Mouse (Mus musculus): ENCODE measurements around the gene Dsn1. TPM values are rescaled to one million over a fixed set of nuclear protein-coding genes. Genes with fewer than 3 reads are reported as not detected.

Dsn1 gene
- polyA plus RNA-seq, 1 experiment from 2014 or later, result 36.5 TPM

DNA sequence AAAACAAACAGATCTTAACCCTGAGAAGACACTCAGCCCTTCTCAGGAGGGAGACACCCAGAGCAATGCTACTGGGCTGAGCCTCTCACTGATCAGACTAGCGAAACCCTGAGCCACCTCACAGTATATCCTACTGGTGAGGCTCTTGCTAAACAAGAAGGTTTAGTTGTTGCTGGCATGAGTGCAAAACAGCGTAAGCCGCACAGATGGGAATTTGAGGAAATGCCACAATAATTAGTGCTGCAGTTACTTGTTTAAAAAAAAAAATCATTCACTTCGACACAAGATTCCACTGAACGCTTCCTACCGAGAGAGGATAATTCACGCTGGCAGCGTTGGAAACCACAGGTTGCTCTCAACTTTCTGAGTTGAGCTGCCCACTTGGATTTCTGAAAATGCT is 36.6 kb upstream of the Dsn1 start:
- no peaks in the 10 kb centered on the region for H3K27me3 ChIP-seq
- H3K4me1 ChIP-seq, result peaks cover 3% of the 10 kb centered on the region
- H3K36me3 ChIP-seq, result peaks cover 67% of the 10 kb centered on the region
- H3K9ac ChIP-seq, result no peak overlapping the region
- no peak overlapping the region for H3K27ac ChIP-seq
- H3K9me3 ChIP-seq (replicated peaks), result peaks cover 5% of the 10 kb centered on the region; the same call in 1 of the 2 replicates
- 92% methylated on average over 8 of the region's 8 CpGs for WGBS
- no peak overlapping the region for H3K4me2 ChIP-seq (replicated peaks)
- ATAC-seq (ENCODE audit: low FRiP score), result no peak
- no peak overlapping the region for H3K4me3 ChIP-seq

DNA sequence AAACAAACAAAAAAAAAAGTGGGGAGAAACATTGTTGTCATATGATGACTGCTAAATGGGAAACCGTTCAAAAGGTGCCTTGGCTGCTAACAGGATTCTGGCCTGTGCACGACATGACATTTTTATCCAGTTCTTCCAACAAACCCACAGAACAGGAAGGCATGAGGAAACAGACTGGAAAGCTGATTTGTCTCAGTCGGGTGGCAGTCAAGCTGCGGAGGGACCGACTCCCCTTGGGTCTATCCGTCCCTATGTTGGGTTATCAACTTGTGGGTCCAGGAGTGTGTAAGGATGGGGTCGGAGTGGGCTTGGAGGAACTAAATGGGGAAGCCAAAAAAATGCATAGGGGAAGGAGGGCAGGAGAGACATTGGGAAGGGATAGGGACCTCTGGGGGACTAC is 34.5 kb upstream of the Dsn1 start:
- no peak for ATAC-seq (ENCODE audit: low FRiP score)
- Histone ChIP-seq H3K4me2 (replicated peaks) (no peak overlapping the region), H3K27ac (no peak overlapping the region), H3K27me3 (no peaks in the 10 kb centered on the region), H3K4me3 (no peak overlapping the region), H3K9ac (no peak overlapping the region), H3K9me3 (replicated peaks) (peaks cover 5% of the 10 kb centered on the region; the same call in 1 of the 2 replicates), H3K36me3 (peaks cover 79% of the 10 kb centered on the region), H3K4me1 (no peaks in the 10 kb centered on the region)
- WGBS, result 93% methylated on average over 7 of the region's 7 CpGs

DNA sequence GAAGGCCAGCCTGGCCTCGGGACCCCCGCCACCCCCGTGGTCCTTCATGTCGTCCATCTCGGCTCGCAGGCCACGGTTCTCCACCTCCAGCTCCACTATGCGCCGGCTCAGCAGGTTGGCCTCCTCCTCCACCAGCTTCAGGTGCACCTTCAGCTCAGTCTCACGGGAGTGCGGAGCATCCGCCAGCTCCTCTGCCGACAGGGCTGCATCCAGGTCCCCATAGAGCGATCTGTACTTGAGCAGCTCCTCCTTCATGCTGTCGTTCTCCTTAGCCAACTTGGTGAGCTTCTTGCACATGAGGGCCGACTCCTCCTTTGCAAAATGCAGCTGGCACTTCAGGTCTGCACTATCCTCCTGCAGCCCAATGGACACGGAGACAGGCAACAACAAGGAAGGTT is 33.7 kb upstream of the Dsn1 start:
- no peaks in the 10 kb centered on the region for H3K4me1 ChIP-seq
- H3K9ac ChIP-seq, result no peak overlapping the region
- no peak overlapping the region for H3K27ac ChIP-seq
- H3K4me3 ChIP-seq, result no peak overlapping the region
- H3K9me3 ChIP-seq (replicated peaks), result peaks cover 5% of the 10 kb centered on the region; the same call in 1 of the 2 replicates
- ATAC-seq (ENCODE audit: low FRiP score), result 0 out of 2 replicates have a peak, but pooled peaks have one; percentile 8
- H3K36me3 ChIP-seq, result peaks cover 78% of the 10 kb centered on the region
- 84% methylated on average over 17 of the region's 17 CpGs for WGBS
- H3K4me2 ChIP-seq (replicated peaks), result no peak overlapping the region
- no peaks in the 10 kb centered on the region for H3K27me3 ChIP-seq

DNA sequence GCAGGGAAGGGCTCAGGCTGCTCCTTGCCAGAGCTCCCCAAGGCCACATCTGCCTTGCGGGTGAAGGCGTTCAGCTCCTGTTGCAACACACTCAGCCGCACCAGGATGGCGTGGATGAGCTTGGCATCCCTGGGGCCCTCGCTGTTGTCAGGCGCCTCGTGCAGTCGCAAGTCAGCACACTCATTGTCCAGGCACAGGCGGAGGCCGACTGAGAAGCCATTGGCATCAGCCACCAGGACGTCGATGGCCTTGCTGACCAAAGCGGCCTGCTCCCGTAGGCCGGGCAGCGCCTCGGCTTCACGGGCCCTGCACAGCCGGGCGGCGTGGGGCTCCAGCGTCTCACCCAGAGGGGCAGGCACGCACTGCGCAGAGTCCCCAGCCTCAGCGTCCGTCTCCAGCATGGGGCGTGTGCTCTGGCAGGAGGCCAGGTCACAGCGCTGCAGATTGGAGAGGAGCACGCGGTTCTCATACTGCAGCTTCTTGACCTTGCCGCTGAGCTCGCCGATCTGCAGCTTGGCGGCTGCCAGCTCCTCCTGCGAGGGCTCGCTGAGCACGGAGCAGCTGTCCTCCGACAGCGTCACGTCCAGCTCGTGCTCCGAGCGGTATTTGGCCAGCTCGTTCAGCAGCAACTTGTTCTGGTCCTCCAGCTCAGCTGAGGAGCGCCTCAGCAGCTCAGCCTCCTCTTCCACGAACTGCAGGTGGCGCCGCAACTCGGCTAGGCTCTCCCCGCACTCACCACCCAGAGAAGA is 33.1 kb upstream of the Dsn1 start:
- ATAC-seq (ENCODE audit: low FRiP score), result peak; percentile 52; the same call in 1 of the 2 replicates

DNA sequence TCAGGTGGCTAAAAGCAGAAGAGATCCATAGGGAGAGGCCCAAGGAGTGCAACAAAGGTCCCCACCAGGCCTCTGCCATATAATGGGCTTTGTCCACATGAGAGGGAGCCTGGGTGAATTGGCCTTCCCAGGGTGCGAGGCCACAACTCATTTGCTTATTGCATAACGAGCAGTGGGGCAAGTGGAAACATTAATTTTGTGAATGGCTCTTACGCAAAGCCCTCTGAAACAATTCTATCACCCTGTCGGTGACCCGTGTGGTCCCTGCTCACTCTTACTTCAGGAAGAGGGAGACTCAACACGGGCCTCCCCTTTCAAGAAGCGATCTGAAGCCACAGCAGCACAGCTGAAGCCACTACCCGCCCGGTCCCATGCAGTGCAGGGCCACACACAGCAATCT is 30.3 kb upstream of the Dsn1 start:
- H3K36me3 ChIP-seq, result peaks cover 86% of the 10 kb centered on the region
- no peaks in the 10 kb centered on the region for H3K9me3 ChIP-seq (replicated peaks)
- H3K27me3 ChIP-seq, result no peaks in the 10 kb centered on the region
- no peak overlapping the region for H3K27ac ChIP-seq
- H3K9ac ChIP-seq, result no peak overlapping the region
- no peak for ATAC-seq (ENCODE audit: low FRiP score)
- 84% methylated on average over 9 of the region's 9 CpGs for WGBS
- H3K4me3 ChIP-seq, result no peak overlapping the region
- no peaks in the 10 kb centered on the region for H3K4me1 ChIP-seq
- no peak overlapping the region for H3K4me2 ChIP-seq (replicated peaks)

More for the DNA sequence above, 33.1 kb upstream of the Dsn1 start:
- H3K9ac ChIP-seq, result no peak overlapping the region
- H3K9me3 ChIP-seq (replicated peaks), result peaks cover 5% of the 10 kb centered on the region; the same call in 1 of the 2 replicates
- 88% methylated on average over 47 of the region's 50 CpGs for WGBS
- no peak overlapping the region for H3K4me2 ChIP-seq (replicated peaks)
- peaks cover 78% of the 10 kb centered on the region for H3K36me3 ChIP-seq
- H3K4me3 ChIP-seq, result no peak overlapping the region
- H3K27ac ChIP-seq, result no peak overlapping the region
- H3K27me3 ChIP-seq, result no peaks in the 10 kb centered on the region
- H3K4me1 ChIP-seq, result no peaks in the 10 kb centered on the region

DNA sequence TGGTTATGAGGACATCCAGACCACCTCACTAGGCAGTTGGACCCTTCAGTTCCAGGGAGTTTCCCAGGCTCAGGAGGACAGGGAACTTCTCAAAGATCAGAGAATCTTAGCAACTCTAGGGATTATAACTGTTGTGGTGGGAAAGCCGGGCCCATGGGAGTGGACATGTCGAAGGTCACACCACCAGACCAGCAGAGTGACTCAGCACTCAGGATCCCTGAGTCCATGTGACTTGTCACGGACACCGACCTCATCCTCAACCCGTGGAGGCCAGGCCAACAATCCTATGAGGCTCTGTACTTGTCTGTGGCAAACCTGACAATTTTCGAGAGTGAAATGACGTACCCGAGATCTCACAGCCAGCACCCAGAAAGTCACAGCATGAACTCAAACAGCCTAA is 29.4 kb upstream of the Dsn1 start:
- Histone ChIP-seq H3K36me3 (peaks cover 88% of the 10 kb centered on the region), H3K27me3 (no peaks in the 10 kb centered on the region), H3K4me1 (0 out of 2 replicates have a peak, but pooled peaks cover 2% of the 10 kb centered on the region), H3K27ac (no peak overlapping the region), H3K4me2 (replicated peaks) (no peak overlapping the region), H3K4me3 (no peak overlapping the region), H3K9ac (no peak overlapping the region), H3K9me3 (replicated peaks) (no peaks in the 10 kb centered on the region)
- no peak for ATAC-seq (ENCODE audit: low FRiP score)
- 91% methylated on average over 8 of the region's 8 CpGs for WGBS

DNA sequence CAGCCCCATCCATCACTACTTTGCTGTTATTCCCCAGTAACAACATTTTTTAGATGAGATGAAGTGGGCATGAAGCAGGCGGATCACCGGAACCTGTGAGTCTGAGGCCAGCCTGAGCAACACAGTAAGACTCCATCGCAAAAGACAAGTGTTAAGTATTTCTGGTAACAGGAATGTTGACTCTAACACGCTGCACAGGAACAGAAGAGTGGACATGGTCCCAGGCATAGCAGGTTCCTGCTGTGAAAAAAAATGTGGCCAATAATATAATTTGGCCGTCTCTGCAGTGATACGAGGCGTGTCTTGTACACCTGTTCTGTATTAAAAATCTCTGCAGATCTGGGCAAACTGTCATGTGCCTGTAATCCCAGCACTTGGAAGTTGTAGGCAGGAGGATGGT is 28.4 kb upstream of the Dsn1 start:
- Histone ChIP-seq H3K4me1 (0 out of 2 replicates have a peak, but pooled peaks cover 2% of the 10 kb centered on the region), H3K27me3 (no peaks in the 10 kb centered on the region), H3K9me3 (replicated peaks) (no peaks in the 10 kb centered on the region), H3K9ac (no peak overlapping the region), H3K4me3 (no peak overlapping the region), H3K36me3 (peaks cover 88% of the 10 kb centered on the region), H3K4me2 (replicated peaks) (no peak overlapping the region), H3K27ac (no peak overlapping the region)
- no peak for ATAC-seq (ENCODE audit: low FRiP score)
- WGBS, result 92% methylated on average over 7 of the region's 7 CpGs

DNA sequence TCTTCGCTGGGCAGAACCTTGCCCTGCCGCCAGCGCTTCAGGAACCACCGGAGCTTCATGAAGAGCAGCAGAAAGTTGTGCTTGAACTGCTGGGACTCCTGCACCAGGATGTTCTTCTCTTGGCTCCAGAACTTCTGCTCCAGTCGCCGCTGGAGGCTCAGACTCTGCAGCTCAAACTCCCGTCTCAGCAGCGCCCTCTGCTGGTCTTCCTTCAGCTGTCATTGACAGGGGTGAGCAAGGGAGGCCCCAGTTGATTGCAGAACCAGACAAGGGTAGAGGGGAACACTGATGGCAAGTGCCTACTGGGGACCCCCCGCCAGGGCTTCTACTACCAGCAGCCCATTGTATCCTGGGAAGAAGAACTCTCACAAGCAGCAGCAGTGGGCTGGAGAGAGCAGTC is 23.9 kb upstream of the Dsn1 start:
- WGBS, result 44% methylated on average over 9 of the region's 9 CpGs

DNA sequence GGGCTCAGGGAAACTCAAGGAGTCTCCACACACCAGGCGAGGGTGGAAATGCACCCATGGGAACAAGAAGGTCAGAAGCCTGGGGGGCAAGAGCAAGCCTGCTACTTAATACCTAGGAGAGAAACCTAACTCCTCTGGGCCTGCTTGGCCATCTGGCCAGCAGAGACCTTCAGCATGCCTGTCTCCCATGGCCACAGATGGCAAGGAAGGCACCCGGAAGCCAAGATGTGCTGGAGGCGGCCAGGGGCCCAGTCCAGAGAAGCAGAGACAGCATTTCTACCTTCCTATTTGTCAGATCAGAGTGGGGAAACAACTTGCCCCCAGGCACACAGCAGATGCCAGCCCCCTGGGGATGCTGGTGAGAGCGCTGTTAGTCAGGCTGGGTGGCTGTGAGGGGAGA is 21.3 kb upstream of the Dsn1 start:
- Histone ChIP-seq H3K27me3 (no peaks in the 10 kb centered on the region), H3K27ac (no peak overlapping the region), H3K4me1 (0 out of 2 replicates have a peak, but pooled peaks cover 2% of the 10 kb centered on the region), H3K9me3 (replicated peaks) (peaks cover 8% of the 10 kb centered on the region; the same call in 1 of the 2 replicates), H3K9ac (no peak overlapping the region), H3K36me3 (peaks cover 98% of the 10 kb centered on the region), H3K4me3 (no peak overlapping the region), H3K4me2 (replicated peaks) (no peak overlapping the region)
- 93% methylated on average over 4 of the region's 4 CpGs for WGBS
- no peak for ATAC-seq (ENCODE audit: low FRiP score)

More for the DNA sequence above, 23.9 kb upstream of the Dsn1 start:
- Histone ChIP-seq H3K36me3 (peaks cover 92% of the 10 kb centered on the region), H3K9me3 (replicated peaks) (no peaks in the 10 kb centered on the region), H3K4me3 (no peak overlapping the region), H3K4me2 (replicated peaks) (no peak overlapping the region), H3K9ac (no peak overlapping the region), H3K4me1 (0 out of 2 replicates have a peak, but pooled peaks cover 2% of the 10 kb centered on the region), H3K27me3 (no peaks in the 10 kb centered on the region), H3K27ac (no peak overlapping the region)
- ATAC-seq (ENCODE audit: low FRiP score), result peak; percentile 72; the same call in 1 of the 2 replicates

DNA sequence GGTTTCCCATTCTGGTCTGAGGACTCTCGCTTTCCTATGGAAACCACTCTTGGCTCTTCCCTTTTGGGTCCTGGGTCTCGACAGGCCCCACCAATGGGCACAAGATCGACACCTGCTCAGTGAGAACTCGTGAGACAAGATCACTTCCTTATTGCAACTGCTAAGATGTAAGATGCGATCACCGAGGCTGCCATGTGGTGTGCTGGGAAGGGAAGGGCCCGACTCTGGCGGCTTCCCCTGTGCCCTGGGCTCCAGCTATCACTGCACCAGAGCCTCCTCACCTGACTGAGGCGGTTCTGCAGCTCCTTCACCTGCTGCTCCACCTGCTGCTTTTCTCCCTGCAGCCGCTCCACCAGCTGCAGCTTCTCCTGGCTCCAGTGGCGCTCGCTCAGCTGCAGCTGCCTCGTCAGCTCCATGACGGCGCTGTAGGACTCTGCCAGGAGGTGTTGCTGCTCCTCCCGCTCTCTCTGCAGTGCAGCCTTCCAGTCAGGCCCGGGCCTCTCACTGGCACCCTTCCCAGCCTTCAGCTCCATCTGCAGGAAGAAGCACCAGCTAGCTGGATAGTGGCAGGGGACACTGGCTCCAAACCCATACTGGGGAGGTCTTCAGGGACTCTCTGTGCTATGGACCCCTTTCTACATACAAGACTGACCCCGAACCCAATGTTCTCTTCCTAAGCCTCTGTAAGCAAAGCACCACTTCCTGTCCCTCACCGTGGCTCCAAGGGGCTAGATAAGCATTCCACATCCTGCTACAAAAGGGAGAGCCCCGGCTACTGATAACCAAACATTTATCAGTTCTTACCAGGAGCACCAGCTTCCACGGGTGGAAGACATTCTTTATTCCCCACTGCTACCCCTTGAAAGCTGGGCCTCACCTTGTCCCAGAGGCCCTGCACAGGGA is 20.4 kb upstream of the Dsn1 start:
- Histone ChIP-seq H3K4me3 (no peak overlapping the region), H3K9ac (no peak overlapping the region), H3K9me3 (replicated peaks) (peaks cover 8% of the 10 kb centered on the region; the same call in 1 of the 2 replicates), H3K36me3 (peaks cover 98% of the 10 kb centered on the region), H3K4me1 (0 out of 2 replicates have a peak, but pooled peaks cover 2% of the 10 kb centered on the region), H3K27me3 (no peaks in the 10 kb centered on the region), H3K4me2 (replicated peaks) (no peak overlapping the region), H3K27ac (no peak overlapping the region)
- ATAC-seq (ENCODE audit: low FRiP score), result no peak
- 94% methylated on average over 21 of the region's 21 CpGs for WGBS

DNA sequence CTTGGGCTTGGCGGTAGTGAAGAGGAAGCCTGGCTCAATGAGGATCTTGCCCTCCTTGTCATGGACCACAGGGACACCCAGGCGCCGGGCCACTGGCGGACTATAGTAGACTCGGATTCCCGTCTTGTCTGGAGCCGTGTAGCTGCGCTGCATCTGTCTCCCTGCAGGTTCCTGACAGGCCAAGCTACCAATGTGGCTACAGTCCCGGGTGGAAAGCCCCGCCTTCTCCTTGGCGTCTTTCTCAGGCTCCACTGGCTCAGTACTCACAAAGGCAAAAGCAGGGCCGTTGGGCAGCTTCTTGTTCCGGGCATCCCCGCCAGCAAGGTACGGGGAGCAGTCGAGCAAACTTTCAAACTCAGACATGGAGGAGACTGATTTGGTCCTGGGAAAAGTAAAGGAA is 14.2 kb upstream of the Dsn1 start:
- H3K27me3 ChIP-seq, result no peaks in the 10 kb centered on the region
- 94% methylated on average over 16 of the region's 16 CpGs for WGBS
- H3K9me3 ChIP-seq (replicated peaks), result peaks cover 8% of the 10 kb centered on the region; the same call in 1 of the 2 replicates
- no peak overlapping the region for H3K4me3 ChIP-seq
- ATAC-seq (ENCODE audit: low FRiP score), result no peak
- H3K9ac ChIP-seq, result no peak overlapping the region
- no peak overlapping the region for H3K4me2 ChIP-seq (replicated peaks)
- H3K36me3 ChIP-seq, result peaks cover 100% of the 10 kb centered on the region
- H3K4me1 ChIP-seq, result no peaks in the 10 kb centered on the region
- H3K27ac ChIP-seq, result no peak overlapping the region

DNA sequence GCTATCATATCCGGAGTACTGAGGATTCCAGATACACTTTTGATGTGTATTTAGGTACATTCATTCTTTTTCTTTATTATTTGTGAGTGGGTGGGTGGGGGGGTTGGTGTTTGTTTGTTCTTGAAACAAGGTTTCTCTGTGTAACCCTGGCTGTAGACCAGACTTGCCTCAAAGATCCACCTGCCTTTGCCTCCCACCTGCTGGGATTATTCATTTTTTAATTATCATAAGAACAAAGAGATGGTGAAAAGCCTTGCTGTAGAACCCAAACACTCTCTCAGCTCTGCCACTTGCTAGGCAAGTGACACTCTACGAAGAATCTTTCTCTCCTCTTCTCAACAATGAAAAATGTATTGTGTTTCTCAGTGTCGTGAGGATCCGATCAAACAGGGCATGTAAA is 12.3 kb upstream of the Dsn1 start:
- Histone ChIP-seq H3K27me3 (no peaks in the 10 kb centered on the region), H3K27ac (no peak overlapping the region), H3K4me1 (no peaks in the 10 kb centered on the region), H3K9me3 (replicated peaks) (no peaks in the 10 kb centered on the region), H3K4me2 (replicated peaks) (no peak overlapping the region), H3K9ac (no peak overlapping the region), H3K36me3 (peaks cover 100% of the 10 kb centered on the region), H3K4me3 (no peak overlapping the region)
- no peak for ATAC-seq (ENCODE audit: low FRiP score)
- WGBS, result 87% methylated on average over 4 of the region's 4 CpGs

Measured in hindbrain, embryonic 12.5 days (tissue).